Mouse (Mus musculus) hindbrain, embryonic 14.5 days (tissue): ENCODE data around the gene Rnf150. TPM values are rescaled to one million over a fixed set of nuclear protein-coding genes. Genes with fewer than 3 reads are reported as not detected.
A peak's percentile ranks its signal among the peaks of the same experiment; 100 is the strongest.

ENCODE experiments used
- ATAC-seq: fragments of 200-750 bp; cut with Nextera tagmentation; 2 replicates; pipeline ENCODE4 v1.8.0; 2017; ENCODE audit warnings: moderate number of reproducible peaks, mild to moderate bottlenecking, moderate TSS enrichment, moderate library complexity; ENCODE audit not compliant: low FRiP score
- DNase-seq: peaks from one replicate; pipeline ENCODE4 v3.0.0-alpha.2; 2015; ENCODE audit warnings: low spot score
- H3K27ac ChIP-seq: fragments of 300-500 bp; sonication (generic); 2 replicates; pipeline ENCODE4 v1.5.1; 2014; ENCODE audit warnings: mild to moderate bottlenecking, moderate library complexity
- H3K27me3 ChIP-seq: fragments of 300-500 bp; sonication (generic); 2 replicates; pipeline ENCODE4 v1.6.1; 2014; ENCODE audit warnings: mild to moderate bottlenecking, low read length, mixed read lengths; ENCODE audit not compliant: control insufficient read depth, insufficient read depth
- H3K36me3 ChIP-seq: fragments of 300-500 bp; sonication (generic); replicated peaks from 2 replicates; pipeline ENCODE4 v1.6.1; 2014; ENCODE audit not compliant: control insufficient read depth, insufficient read depth
- H3K4me1 ChIP-seq: fragments of 300-500 bp; sonication (generic); replicated peaks from 2 replicates; pipeline ENCODE4 v1.6.1; 2014; ENCODE audit warnings: antibody characterized with exemption, low read length, mixed read lengths; ENCODE audit not compliant: control insufficient read depth, insufficient read depth
- H3K4me2 ChIP-seq: fragments of 300-500 bp; sonication (generic); replicated peaks from 2 replicates; pipeline ENCODE4 v1.6.1; 2014; ENCODE audit warnings: mild to moderate bottlenecking, moderate library complexity
- H3K4me3 ChIP-seq: fragments of 300-500 bp; sonication (generic); replicated peaks from 2 replicates; pipeline ENCODE4 v1.5.1; 2014; ENCODE audit warnings: mild to moderate bottlenecking, low read length
- H3K9ac ChIP-seq: fragments of 300-500 bp; sonication (generic); 2 replicates; pipeline ENCODE4 v1.6.1; 2014
- H3K9me3 ChIP-seq: fragments of 300-500 bp; sonication (generic); 2 replicates; pipeline ENCODE4 v1.6.1; 2016; ENCODE audit warnings: low read length; ENCODE audit not compliant: control insufficient read depth
- WGBS: fragments of 180-500 bp; shearing (Covaris S2); extraction: QIAGEN DNeasy Blood & Tissue Kit; methylation state at CpG from one replicate; pipeline ENCODE4 v1.1.7; 2014; 5-methylcytosine and 5-hydroxymethylcytosine counted together
- polyA plus RNA-seq: library from polyadenylated mRNA; unstranded; fragments of >200 nt; fragmentation: Nextera tagmentation; extraction: Ambion mirVana; gene quantifications from 2 replicates; pipeline ENCODE4 v1.2.1, GENCODE M21; 2014

The Rnf150 gene
- polyA plus RNA-seq, 1 experiment from 2014 or later: 2.3 TPM

DNA sequence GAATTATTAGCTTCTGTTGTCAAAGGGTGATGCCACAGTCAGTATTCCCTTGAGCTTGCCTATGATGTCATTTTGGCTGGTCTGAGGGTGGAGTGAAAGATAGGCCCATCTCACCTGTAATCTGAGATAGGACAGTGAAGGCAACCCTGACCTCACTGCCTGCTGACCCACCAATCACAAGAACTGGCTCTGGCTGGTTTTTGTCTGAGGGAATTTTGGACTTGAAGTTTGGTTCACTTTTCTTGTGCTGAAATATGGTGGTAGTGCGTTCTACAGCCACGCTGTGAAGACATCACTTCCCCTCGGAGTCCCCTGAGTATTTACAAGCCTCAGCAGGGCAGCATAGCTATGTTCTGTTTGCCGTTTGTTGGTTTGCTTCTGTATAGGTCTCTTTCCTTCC, 227.3 kb downstream of the Rnf150 start:
- H3K4me1 ChIP-seq: no peaks in the 10 kb centered on the region
- H3K9ac ChIP-seq: no peak overlapping the region
- no peak overlapping the region for H3K27ac ChIP-seq
- 87% methylated on average over 4 of the region's 4 CpGs for WGBS
- DNase-seq (no peak), ATAC-seq (no peak)
- no peaks in the 10 kb centered on the region for H3K27me3 ChIP-seq
- H3K9me3 ChIP-seq: no peaks in the 10 kb centered on the region
- H3K4me2 ChIP-seq: no peak overlapping the region
- no peaks in the 10 kb centered on the region; the same call in 1 of the 2 replicates for H3K36me3 ChIP-seq
- H3K4me3 ChIP-seq: no peak overlapping the region

DNA sequence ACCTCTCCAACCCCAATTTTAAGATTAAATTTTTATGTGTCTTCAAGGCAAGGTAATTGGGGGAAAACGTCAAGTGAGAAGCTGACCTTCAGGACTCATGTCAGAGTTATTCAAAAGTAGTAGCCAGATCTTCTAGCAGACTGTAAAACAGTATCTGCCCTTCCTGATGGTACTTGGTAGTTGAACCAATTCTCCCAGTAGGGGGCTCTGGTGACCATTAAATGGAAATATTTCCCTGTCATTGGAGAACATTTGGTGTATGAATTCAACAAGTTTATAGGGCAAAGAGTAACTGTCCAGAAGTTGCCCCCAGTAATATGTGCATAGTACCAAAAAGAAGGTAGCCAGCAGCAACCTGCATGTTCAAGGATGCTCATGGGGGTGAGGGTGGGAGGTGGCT, 236.9 kb downstream of the Rnf150 start:
- no peaks in the 10 kb centered on the region for H3K36me3 ChIP-seq
- no peak overlapping the region for H3K4me2 ChIP-seq
- ATAC-seq (no peak), DNase-seq (peak; percentile 74)
- H3K9me3 ChIP-seq: no peaks in the 10 kb centered on the region
- WGBS: 51% methylated on average over 1 of the region's 1 CpGs
- H3K4me3 ChIP-seq: no peak overlapping the region
- no peak overlapping the region for H3K9ac ChIP-seq
- no peaks in the 10 kb centered on the region for H3K27me3 ChIP-seq
- H3K27ac ChIP-seq: no peak overlapping the region
- no peaks in the 10 kb centered on the region for H3K4me1 ChIP-seq

DNA sequence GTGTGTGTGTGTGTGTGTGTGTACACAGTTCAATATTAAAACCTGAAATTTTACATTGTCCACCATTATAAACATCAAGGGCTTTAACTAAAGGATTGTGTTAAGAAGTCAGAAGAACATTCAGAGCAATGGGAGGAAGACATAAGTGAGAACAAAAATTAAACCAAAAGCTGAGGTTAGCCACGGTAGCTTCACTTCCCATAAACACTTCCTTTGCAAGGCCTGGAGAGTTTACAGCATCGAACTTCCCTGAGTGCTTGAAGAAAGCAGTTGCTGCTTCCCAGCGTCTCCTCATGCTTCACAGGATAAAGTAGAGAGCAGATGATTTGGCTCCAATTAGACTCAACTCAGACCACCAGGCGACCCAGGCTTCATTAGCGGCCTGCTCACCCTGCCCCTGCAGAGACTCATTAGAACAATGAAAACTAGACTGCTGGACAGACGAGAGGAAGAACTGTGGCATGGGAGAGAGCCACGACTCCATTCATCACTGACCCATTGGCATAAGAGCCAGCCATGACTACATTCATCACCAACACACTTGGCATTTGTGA, 239.9 kb downstream of the Rnf150 start:
- Histone ChIP-seq H3K4me2 (no peak overlapping the region), H3K9me3 (no peaks in the 10 kb centered on the region), H3K4me1 (no peaks in the 10 kb centered on the region), H3K4me3 (no peak overlapping the region), H3K9ac (no peak overlapping the region), H3K36me3 (no peaks in the 10 kb centered on the region), H3K27ac (no peak overlapping the region), H3K27me3 (no peaks in the 10 kb centered on the region)
- ATAC-seq: no peak
- no peak for DNase-seq
- 62% methylated on average over 7 of the region's 7 CpGs for WGBS

DNA sequence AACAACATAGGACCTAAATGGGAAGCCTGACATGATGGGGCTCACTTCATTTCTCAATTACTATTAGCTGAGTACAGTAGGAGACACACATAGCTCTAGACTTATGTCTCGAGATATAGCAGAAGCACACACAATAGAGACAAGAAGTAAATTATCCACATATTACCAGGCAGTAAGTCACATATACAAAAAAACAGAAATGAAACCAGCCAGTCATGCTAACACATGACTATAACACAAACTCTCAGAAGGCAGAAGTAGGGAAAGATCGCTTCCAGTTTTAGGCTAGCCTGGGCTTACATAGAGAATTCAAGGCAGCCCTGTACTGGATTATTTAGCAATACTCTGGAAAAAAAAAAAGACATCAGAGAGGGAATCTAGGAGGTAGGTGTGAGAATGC, 240.8 kb downstream of the Rnf150 start:
- WGBS: 92% methylated on average over 2 of the region's 2 CpGs
- no peak for ATAC-seq

DNA sequence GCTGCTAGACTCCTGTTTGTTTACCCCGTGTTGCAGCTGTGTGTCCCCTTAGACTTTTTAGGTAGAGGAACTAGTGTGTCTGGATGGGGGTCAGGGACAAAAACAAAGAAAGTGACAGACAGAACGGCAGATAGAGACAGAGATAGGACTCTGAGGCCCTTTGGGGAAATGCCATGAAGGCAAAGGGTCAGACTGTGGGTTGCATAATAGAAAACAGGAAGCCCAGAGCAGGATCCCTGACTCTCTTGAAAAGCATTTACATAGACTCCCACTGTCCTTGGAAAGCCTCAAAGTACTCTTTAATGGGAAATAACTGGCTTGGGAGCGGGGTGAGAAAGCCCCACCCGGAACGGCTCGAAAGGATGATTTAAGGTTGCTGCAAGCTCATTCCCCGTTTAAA, 246.6 kb downstream of the Rnf150 start:
- no peak overlapping the region for H3K4me2 ChIP-seq
- no peaks in the 10 kb centered on the region for H3K9me3 ChIP-seq
- no peaks in the 10 kb centered on the region for H3K4me1 ChIP-seq
- no peak overlapping the region for H3K4me3 ChIP-seq
- no peak for DNase-seq
- ATAC-seq: no peak
- H3K9ac ChIP-seq: no peak overlapping the region
- 78% methylated on average over 7 of the region's 7 CpGs for WGBS
- H3K27ac ChIP-seq: no peak overlapping the region
- H3K36me3 ChIP-seq: no peaks in the 10 kb centered on the region
- H3K27me3 ChIP-seq: no peaks in the 10 kb centered on the region

More for the DNA sequence above, 240.8 kb downstream of the Rnf150 start:
- Histone ChIP-seq H3K9me3 (no peaks in the 10 kb centered on the region), H3K4me3 (no peak overlapping the region), H3K27ac (no peak overlapping the region), H3K4me1 (no peaks in the 10 kb centered on the region), H3K9ac (no peak overlapping the region), H3K27me3 (no peaks in the 10 kb centered on the region), H3K4me2 (no peak overlapping the region), H3K36me3 (no peaks in the 10 kb centered on the region)
- no peak for DNase-seq

DNA sequence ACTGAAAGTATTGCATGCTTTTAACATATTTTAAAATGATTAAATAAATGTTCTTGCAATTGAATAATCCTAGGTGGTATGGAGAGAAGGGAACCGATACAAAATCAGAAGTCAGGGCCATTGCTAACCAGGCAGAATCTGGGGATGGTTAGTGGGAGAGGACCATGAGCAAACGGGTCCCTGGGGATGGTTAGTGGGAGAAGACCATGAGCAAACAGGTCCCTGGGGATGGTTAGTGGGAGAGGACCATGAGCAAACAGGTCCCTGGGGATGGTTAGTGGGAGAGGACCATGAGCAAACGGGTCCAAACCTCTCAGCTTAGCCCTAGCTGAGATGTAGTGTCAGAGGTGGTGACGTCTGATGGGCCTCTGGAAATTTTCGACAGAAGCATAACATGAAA, 247.0 kb downstream of the Rnf150 start:
- H3K27me3 ChIP-seq: no peaks in the 10 kb centered on the region
- H3K27ac ChIP-seq: no peak overlapping the region
- H3K36me3 ChIP-seq: no peaks in the 10 kb centered on the region
- DNase-seq (no peak), ATAC-seq (no peak)
- no peak overlapping the region for H3K4me3 ChIP-seq
- H3K9me3 ChIP-seq: no peaks in the 10 kb centered on the region
- H3K9ac ChIP-seq: no peak overlapping the region
- H3K4me2 ChIP-seq: no peak overlapping the region
- H3K4me1 ChIP-seq: no peaks in the 10 kb centered on the region
- 87% methylated on average over 5 of the region's 5 CpGs for WGBS

DNA sequence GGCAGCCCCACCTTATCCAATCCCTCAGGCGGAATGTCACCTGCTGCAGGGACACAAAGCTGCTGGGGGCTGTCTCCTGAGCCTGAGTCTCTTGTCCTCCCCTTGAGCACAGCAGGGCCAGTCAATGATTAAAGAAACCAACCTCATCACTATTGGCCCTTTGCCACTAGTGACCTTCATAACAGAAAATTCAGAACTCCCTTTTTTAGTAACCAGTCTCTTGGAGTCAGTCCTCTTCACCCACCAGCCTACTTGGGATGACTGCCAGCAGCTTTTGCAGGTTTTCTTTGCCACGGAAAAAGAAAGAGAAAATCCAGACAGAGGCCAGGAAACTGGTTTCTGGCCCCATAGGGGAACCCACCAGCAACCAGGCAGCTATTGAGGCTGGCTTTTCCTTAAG, 271.9 kb downstream of the Rnf150 start:
- 45% methylated on average over 2 of the region's 2 CpGs for WGBS
- no peak overlapping the region for H3K27ac ChIP-seq
- no peak for DNase-seq
- no peak overlapping the region for H3K4me3 ChIP-seq
- no peak overlapping the region for H3K4me2 ChIP-seq
- H3K36me3 ChIP-seq: no peaks in the 10 kb centered on the region
- H3K9ac ChIP-seq: no peak overlapping the region
- no peak for ATAC-seq
- H3K27me3 ChIP-seq: no peaks in the 10 kb centered on the region
- H3K4me1 ChIP-seq: no peaks in the 10 kb centered on the region
- H3K9me3 ChIP-seq: no peaks in the 10 kb centered on the region

DNA sequence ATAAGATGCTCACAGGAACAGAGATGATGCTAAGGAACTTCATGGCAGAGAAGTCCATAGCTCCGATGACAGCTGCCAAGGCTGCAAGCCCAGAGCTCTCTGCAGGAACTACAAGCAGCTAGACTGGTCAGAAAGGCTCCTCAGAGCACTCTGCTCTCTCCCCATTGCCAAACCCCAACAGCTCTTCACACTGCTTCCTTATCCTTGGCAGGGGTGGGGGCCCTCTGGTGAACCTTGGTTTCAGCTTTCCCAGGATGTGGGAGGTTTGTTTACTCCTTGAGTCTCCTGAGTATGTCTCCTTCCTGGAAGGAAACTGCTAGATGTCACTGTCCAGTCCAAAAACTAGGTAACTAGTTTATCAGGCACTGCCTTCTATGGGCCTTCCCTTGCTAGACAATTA, 276.9 kb downstream of the Rnf150 start:
- no peak for ATAC-seq
- whole genome bisulfite sequencing: 71% methylated on average over 1 of the region's 1 CpGs
- H3K27ac ChIP-seq: no peak overlapping the region

DNA sequence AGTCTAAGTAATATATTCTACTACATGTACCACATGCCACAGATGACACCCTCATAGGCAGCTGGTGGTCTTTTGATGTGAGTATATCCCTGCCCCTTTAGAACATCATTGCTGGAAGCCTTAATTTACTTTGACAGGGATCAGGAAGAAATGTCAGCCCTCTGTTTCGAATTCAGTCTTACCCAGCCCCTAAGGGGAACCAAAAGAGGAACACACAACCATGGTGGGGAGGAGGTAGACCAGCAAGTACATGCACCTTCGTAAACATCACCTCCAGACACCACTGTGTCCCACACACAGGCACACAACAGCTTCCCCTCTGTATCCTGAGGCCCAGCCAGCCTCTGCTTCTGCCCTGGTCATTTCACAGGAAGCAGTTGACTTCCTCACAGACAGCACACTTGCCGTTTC, 277.6 kb downstream of the Rnf150 start:
- Histone ChIP-seq H3K9me3 (no peaks in the 10 kb centered on the region), H3K4me3 (no peak overlapping the region), H3K27me3 (no peaks in the 10 kb centered on the region), H3K36me3 (no peaks in the 10 kb centered on the region), H3K4me2 (no peak overlapping the region), H3K4me1 (no peaks in the 10 kb centered on the region), H3K27ac (no peak overlapping the region), H3K9ac (no peak overlapping the region)
- ATAC-seq (no peak), DNase-seq (no peak)
- WGBS: 69% methylated on average over 3 of the region's 3 CpGs

More for the DNA sequence above, 276.9 kb downstream of the Rnf150 start:
- no peak overlapping the region for H3K4me2 ChIP-seq
- H3K4me3 ChIP-seq: no peak overlapping the region
- H3K4me1 ChIP-seq: no peaks in the 10 kb centered on the region
- H3K9me3 ChIP-seq: no peaks in the 10 kb centered on the region
- no peak overlapping the region for H3K9ac ChIP-seq
- no peaks in the 10 kb centered on the region for H3K27me3 ChIP-seq
- no peaks in the 10 kb centered on the region for H3K36me3 ChIP-seq
- DNase-seq: no peak
